Mouse (Mus musculus): Measurements from ENCODE around the gene Gemin5.
"Not testable (repeated sequence)": the region's sequence is repeated elsewhere in the genome, so short reads cannot be mapped to it uniquely, and the experiment has no call there.

Gemin5 gene

DNA sequence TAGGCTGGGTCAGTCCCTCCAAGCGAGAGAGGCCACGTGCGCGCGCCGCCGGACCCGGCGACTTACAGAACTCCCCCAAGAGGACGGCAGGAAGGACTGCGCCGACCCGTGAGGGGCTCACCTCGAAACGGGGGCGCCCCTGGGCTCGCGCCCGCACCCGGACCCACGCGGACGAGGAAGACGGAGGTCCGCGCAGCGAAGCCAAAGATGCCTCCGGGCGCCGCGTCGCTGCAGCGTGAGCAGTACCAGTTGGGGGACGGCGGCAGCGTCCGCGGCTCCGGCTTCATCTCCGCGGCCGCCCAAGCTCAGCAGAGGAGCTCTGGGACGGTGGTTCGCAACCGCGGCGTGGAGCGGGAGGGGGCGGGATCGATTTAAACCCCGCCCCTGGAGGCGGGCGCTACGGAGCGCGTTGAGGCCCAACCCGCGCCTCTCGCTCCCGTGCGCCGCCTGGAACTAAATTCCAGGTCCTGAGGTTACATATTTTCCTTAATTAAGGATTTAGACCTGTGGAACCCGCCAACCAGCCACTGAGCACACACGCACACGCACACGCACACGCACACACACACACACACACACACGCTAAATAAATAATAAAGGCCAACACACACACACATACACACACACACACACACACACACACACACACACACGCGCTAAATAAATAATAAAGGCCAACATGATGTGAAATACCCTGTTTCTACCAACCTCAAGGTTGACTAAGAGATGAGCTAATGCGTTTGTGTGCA lies at the start of gene Gemin5:
TSS of gene Gemin5 (minus strand) at position 373 of the 749 bp plus-strand sequence.
- peak; percentile 73 to 87 for DNase-seq

DNA sequence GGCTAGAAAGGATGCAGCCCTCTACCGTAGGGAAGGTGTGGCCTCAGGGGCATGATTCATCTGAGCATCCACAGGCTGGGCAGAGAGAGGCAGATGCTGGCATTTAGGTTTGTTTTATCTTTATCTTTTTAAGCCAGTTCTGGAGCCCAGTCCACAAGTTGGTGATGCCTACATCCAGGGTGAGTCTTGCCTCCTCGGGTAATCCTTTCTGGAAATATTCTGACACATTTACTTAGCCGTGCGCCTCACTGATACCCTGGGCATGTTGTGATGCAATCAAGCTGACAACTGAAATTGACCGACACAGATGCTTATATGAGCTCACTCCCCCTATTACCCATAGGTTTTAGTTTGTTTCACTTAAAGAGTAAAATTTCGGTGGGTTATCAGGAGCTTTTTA lies 48.5 kb upstream of the Gemin5 start:
- DNase-seq, result no peak

DNA sequence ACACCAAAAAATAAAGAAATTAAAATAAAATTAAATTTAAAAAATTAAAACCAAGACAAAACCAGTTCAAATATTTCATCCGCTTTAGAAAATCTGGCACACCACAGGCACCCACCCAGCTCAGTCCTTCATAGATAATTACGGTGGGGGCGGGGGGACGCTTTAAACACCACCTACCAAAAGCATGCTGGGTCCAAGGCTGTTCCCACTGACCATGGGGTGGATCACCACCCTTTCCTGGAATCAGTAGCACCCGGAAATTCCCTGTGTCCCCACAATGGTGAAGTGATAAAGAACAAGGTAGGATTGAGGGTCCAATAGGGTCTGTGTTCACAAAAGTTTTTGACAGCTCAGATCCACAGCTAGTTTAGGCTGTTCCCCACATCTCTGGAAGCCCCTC lies 47.5 kb upstream of the Gemin5 start:
- no peak for DNase-seq

DNA sequence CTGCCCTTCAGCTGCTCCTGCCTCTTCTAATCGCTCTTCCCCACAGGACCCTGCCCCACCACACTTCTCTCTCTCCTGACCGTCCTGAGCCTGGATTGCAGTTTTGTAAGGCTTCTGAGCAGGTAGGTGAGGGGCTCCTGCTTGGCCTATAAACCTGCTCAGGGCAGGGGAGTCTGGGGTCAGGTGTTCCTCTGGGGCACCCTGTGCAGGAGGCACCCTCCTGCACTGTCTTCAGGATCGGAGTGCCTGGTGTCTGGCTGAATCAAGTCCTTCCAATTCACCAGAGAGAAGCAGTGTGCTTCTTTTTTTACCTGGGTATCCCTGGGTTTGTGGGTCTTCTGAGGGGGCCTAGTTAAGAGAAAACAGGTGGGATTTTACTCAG lies 46.7 kb upstream of the Gemin5 start:
- not testable (repeated sequence) for DNase-seq

DNA sequence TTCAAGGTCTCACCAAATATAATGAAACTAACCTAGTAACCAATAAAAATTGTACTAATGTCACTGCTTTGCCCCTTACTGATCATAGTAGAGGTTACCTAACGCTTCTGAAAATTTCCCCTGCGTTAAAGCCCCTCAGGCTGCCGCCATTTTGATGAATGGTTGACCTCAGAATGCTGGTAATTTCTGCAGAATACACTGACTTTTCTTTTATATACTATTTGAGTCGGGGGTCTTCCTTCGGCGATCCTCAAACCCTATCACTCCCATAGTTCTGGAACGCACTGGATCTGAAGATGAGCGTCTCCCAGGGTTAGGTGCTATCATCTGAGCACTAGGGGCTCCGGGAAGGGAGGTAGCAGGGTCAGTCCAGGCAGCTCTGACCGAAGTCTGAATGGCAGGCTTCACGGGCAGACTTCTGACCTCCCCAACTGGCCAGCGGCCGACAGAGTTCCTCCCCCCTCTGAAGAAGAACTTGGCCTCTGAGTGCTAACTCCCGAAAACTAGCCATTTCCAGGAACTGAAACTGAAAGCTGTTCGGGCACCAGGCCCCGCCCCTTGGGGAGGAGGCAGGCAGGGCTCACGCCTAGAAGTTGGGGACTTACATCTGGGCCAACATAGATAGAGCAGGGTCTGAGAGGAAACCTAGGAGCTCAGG lies 46.2 kb upstream of the Gemin5 start:
- peak; percentile 87 to 91 for DNase-seq

DNA sequence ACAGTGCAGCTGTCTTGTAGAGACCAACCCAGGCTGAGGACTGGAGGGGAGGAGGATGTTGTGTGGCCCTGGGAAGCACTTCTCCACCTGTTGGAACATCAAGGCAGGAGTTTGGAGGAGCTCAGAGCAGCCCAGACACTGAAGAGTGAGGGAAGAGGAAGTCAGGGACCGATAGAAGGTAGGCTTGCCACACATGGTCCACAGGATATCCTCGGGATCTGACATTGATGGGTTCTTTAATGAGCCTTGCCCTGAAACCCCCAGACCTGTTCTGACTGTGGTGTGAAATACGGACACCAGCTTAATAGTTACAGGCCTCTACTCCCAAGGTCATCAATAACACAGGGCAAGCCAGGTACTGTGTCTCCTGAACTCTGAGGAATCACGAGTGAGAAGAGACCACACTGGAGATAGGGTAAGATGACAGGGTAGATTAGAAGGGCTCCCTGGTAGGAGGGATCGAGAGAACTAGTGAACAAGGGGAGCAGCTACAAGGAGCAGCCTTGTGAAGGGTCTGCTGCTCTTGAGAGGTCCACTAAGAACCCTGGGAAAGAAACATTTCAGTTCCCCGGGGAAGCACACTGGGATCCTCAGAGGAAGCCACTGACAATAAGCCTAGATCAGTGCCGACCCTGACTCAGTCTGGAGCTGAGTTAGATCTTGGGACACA lies 45.5 kb upstream of the Gemin5 start:
- no peak for DNase-seq

DNA sequence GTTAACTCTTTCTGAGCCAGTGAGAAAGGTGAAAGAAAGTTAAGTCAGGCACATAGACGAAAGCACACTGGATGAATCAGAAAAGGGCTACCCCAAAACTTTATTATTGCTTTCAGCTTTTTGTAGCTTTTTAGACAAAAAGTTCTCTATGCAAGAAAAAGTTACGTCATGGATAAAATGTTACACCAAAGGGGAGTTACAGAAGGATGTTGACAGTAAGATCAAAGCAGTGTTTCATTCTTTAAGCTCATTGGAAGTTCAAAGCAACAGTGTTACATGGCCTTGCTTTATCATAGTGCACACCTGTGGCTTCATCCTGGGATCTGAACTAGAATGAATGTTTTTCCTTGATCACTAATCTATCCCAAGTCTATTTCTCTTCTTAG lies 43.3 kb upstream of the Gemin5 start:
- no peak for DNase-seq

DNA sequence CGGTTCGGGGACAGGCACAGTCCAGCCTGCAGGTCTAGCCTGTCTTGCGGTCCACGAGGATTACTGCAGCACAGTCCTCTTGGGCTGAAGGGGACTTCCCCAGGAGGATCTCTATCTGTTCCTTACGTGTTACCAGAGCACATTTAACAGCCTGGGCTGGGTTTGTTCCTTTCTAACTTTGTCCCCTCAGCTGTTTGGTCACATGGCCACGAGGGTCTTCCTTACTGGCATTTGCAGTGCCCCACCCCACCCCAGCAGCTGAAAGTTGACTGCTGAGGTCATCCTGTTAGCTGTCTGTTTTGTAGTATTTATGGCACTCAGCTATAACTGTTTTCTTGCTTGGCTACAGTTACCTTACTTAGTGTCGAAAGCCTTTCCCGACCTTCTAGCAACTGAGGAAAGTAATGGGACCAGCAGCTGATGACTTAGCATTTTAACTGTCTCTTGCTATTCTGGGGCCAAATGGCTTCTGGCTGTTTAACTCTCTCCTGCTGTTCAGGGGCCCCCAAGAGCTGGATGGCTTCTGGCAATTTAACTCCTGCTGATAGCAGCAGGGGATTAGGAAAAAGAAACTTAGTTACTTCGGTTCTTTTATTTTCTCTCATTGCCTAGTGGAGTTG lies 42.8 kb upstream of the Gemin5 start:
- no peak for DNase-seq

DNA sequence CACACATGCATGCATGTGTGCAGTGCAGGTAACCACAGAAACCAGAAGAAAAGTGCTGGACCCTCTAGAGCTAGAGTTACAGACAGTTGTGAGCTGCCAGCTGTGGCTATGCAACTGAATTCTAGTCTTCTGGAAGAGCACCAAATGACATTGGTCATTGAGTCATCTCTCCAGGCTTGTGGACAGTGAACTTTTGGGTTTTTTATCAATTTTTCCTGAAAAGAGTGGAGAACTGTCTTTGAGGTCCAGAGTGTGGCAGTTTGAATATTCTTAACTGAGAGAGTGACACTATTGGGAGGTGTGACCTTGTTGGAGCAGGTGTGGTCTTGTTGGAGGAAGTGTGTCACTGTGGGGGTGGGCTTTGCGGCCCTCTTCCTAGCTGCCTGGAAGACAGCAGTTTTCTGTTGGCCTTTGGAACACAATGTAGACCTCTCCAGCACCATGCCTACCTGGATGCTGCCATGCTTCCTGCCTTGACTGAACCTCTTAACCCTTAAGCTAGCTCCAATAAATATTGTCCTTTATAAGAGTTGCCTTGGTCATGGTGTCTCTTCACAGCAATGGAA lies 42.1 kb upstream of the Gemin5 start:
- DNase-seq, result no peak

DNA sequence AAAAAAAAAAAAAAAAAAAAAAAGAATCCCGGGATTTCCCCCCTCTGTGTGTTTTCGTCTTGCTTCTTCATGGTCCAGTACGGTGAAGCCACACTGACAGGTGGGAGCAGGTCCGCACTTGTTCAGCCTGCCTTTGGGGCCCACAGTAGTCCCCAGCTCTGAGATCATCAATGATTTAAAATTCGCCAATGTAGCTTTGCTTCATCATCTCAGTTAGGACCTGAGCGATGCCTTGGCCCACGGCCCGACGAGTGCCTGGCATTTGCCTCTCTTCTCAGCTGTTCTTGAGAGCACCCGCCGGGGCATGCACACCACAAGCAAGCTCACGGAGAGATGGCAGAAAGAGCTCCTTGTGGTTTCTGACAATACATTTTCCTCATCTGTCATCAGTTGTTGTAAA lies 32.7 kb upstream of the Gemin5 start:
- DNase-seq, result no peak

DNA sequence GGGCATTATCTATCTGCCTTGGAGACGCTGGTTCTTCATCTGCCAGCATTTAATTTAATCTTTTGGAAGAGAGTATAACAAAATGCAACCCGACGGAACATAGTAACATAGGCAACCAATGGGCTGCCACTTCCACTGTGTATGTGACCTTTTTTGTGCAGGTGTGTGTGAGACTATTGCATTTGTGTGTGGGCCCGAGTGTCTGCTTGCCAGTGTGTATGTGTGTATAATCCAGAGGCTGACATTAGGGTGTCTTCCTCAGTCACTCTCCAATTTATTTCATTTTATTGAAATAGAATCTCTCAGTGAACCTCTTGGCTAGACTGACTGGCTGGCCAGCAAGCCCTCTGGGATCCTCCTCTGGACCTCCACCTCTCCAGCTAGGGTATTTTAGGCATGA lies 31.9 kb upstream of the Gemin5 start:
- no peak for DNase-seq

DNA sequence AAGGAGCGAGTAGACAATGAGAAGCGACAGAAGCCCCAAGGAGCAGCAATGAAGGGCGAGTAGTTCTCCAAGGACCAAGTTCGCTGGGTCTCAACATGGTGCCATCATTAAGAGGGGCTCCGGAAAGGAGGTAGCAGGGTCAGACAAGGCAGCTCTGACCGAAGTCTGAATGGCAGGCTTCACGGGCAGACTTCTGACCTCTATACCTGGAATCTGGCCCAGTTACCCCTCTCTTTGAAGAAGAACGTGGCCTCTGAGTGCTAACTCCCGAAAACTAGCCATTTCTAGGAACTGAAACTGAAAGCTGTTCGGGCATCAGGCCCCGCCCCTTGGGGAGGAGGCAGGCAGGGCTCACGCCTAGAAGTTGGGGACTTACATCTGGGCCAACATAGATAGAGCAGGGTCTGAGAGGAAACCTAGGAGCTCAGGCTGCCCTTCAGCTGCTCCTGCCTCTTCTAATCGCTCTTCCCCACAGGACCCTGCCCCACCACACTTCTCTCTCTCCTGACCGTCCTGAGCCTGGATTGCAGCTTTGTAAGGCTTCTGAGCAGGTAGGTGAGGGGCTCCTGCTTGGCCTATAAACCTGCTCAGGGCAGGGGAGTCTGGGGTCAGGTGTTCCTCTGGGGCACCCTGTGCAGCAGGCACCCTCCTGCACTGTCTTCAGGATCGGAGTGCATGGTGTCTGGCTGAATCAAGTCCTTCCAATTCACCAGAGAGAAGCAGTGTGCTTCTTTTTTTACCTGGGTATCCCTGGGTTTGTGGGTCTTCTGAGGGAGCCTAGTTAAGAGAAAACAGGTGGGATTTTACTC lies 31.1 kb upstream of the Gemin5 start, which contains the start of the genes Igtp and Irgm2:
TSS of gene Igtp (plus strand) at position 328 of the 809 bp plus-strand sequence.
TSS of gene Irgm2 (plus strand) at position 390 of the 809 bp plus-strand sequence.
- DNase-seq, result peak; percentile 82 to 90

DNA sequence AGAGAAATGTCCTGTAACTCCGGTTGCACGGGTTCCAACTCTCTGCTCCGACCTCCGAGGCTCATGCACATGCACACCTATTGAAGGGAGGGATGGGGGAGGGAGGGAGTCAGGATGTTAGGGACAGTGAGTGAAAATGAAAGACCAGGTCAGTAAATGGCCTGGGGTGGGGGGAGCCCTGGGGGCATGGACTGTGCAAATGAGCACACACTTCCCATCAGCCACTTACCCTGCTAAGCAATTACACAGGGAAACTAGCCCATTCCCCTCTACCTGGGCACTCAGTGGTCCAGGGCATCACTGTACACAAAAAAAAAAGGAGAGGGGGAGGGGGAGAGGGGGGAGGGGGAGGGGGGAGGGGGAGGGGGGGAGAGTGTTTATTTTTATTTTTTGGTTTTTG lies 30.3 kb upstream of the Gemin5 start:
- DNase-seq, result no peak

DNA sequence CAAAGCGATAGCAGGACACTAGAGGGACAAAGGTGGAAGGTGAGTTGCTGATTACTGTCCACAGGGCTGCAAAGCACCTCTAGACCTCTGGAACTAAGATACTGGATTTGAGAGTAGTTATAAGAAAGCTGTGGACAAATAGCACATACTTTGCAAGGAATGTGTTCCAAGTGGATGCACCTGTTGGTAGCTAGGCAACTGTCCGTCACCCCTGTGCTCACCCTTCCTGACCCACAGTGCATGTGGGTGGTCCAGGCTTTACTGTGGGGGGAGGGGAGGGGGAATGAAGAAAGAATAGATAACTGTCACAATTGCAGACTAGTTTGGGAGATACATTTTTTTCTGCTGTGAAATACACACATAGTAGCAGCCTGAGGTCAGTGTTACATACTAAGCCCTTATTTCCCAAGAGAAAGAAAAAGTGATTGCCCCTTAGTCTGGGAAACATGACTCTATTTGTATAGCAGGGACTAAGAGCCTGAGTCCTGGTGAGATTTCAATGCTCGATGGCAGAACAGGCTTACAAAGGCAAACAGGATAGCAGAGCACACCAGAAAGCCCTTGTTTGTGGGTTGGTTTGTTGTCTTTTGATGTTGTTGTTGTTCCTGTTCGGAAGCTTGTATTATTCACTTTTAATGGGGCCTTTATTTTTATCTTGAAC lies 25.7 kb upstream of the Gemin5 start:
- no peak for DNase-seq

DNA sequence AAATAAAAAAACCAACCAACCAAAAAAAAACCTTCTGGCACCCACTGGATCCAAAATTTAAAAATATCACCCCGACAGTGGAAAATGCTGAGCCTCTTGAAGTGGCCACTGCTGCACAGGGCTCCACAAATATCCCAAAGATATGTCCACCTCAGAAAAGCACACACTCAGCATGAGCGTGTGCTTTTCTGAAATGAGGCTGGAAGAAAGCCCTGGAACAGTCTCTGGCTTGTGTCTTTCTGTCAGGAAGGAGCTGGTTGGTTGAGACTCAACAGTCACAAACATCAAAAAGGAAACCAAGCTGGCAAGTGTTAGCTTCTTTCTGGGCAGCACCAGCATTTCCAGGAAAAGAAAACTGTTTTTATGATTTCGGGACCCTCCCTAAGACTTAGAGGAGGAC lies 25.0 kb upstream of the Gemin5 start:
- DNase-seq, result no peak

DNA sequence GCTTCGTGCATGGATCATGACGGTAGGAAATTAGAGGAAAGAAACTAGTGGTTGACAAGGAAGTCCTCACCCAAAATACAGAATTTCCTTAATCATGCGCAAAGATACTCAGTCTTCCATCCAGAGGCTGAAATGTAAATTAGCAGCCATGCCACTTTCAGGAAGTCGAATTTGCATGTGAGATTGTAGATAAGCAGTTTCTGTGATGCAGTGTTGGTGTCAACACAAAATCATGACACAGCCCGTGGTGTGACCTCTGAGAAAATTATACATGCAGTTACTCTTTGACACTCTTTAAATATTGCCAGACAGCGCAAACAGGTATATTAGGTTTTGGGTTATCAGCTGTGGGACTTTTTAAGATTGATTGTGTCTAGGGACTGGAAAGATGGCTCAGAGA lies 21.3 kb upstream of the Gemin5 start:
- DNase-seq, result no peak

DNA sequence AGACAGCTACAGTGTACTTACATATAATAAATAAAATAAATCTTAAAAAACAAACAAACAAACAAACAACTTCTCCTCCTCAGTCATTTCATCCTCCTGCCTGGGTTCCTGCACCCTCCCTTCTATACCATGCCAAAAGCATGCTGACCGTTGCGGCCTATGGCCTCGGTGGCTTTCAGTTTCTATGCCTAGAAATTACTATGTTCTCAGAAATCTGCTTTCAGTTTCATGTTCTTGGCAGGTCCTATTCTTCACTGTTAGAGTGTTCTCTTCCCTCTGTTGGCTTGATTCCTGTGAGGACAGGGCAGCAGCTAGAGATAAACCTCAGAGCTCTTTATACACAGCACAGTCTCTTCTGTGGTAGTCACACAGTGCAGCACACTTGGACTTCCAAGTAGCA lies 15.2 kb upstream of the Gemin5 start:
- DNase-seq, result peak in 1 of 2 experiments; percentile 40

DNA sequence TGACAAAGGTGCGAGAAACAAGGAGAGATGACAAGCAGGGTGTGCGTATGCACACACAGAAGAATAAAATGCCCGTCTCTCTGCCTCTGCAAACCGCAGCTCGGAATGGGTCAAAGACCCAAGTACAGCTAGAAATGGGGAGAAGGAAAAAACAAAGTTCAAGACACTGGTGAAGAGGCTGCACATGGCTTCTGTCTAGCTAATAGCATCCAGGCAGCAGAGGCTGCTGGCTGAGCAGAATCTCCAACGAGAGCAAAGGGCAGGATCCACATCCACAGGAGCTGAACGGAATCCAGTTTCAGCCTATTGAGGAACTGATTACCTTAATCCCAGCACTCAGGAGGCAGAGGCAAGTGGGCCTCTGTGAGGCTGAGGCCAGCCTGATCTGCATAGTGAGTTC lies 12.4 kb upstream of the Gemin5 start:
- no peak for DNase-seq

DNA sequence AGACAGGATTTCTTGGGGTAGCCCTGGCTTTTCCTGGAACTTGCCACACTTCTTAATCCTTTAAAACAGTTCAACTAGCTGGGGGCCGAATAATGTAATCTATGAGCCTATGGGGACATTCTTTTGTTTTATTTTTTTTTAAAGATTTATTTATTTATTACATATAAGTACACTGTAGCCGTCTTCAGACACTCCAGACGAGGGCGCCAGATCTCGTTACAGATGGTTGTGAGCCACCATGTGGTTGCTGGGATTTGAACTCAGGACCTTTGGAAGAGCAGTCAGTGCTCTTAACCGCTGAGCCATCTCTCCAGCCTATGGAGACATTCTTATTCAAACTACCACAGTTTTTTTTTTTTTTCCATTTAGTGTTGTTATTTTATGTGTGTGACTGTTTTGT lies 11.6 kb upstream of the Gemin5 start:
- not testable (repeated sequence) for DNase-seq

DNA sequence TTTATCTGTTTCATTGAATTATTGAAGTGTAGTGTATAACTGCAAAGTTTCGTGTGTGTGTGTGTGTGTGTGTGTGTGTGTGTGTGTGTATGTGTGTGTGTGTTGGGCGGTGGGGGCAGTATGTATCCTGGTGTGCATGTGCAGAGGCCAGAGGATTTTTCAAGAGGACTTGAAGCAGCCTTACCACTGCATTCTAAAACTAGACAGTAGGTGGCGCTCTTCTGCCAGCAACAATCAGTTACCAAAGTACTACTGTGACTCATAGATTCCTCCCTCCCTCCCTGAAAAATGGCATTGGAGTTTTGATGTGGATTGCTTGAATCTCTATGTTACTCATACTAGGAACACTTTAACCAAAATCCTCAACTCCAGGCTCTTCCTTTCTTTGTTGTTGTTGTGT lies 11.2 kb upstream of the Gemin5 start:
- peak; percentile 29 to 66 for DNase-seq

DNA sequence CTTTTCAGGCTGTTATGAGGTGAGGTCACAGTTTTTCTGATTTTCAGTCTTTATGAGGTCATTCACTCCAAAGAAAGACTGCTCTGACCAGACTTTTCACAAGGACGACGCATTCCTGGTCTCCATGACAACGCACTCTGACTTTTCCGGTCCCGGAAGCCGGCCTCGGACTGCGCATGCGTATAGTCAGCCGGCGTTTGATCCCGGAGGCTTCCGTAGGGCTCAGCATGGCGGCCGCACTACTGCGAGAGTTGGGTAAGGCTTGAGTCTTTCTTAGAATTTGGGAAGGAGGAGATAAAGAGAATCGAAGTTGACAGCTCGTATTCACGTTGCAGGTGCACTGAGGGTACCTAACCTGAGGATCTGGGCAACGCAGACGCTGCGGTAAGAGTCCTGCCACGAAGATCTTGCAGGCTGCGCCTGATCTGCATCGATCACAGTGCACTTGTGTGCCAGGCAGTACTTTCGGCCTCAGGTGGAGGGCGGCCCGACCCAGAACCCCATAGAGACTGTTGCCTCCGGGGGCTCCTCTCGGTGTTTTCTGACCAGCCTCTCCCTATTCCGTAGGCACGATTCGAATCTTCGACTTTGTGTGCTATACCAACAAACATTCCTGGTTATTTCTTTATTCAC lies 3.2 kb upstream of the Gemin5 start, which contains the start of gene Mrpl22:
TSS of gene Mrpl22 (plus strand) at position 203 of the 633 bp plus-strand sequence.
- peak; percentile 87 to 93 for DNase-seq

All from spleen, adult 18-20 months (tissue).